Comparison of ENCODE assay signal across 10 mouse cellular contexts in the genomic region with DNA sequence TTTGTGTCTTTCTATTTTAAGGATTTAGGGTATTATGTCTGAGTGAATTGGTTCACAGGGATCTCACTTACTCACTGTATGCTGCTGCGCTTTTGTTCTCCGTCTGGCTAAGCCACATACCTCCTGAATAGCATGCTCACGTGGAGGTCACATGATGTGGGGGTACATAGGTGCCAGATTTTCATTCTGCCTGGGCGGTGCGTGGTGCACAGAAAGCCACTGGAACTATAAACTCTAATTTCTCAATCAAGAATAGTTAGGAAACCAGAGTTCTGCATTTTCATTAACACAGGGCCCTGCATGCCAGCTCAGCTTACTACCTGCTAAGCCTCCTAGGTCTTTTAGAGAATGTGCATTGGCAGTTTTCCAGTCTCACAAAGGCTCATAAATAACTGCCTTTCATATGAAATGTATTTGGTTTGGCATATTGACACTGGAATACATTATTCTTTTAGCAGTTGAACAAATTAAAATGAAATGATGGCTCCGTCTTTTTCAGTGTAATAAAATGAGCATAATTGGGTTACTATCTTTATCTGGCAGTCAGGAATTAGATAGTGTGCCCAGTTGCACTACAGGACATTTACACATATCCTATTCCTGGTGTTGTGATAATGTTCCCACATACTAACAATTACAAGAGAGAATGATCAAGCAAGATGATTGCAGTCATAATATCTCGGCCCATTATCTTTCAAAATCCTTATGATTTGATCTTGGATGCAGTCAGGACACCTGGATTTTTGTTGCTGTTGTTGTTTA.
DNase-seq lines count a peak whose midpoint lies in the region; ATAC-seq lines count a peak whose summit lies in the region.
"Had no signal": no experiment of that assay in that cellular context is flagged by ENCODE, and none has a peak within 500 bp of the region (broad histone marks: within the 10 kb centered on the region; RNA-seq: fewer than 3 reads in every experiment).

No protein-coding gene starts in this region.

- H3K4me2 ChIP-seq in limb, embryonic 12.5 days, result no peak overlapping the region
- no peak overlapping the region; the same call in 1 of the 2 replicates for H3K4me2 ChIP-seq in forebrain, embryonic 12.5 days
- no peak overlapping the region for H3K4me2 ChIP-seq in midbrain, embryonic 16.5 days (ENCODE audit: low read length)
- H3K4me2 ChIP-seq: heart, embryonic 11.5 days; liver, embryonic 12.5 days had no signal

- H3K9ac ChIP-seq in limb, embryonic 12.5 days (replicated peaks), result no peak overlapping the region
- no peak overlapping the region for H3K9ac ChIP-seq in forebrain, embryonic 12.5 days
- H3K9ac ChIP-seq in midbrain, embryonic 16.5 days (ENCODE audit: low read depth, low read length), result no peak overlapping the region
- H3K9ac ChIP-seq: liver, embryonic 12.5 days had no signal

- no peaks in the 10 kb centered on the region for H3K9me3 ChIP-seq in limb, embryonic 12.5 days
- H3K9me3 ChIP-seq in limb, embryonic 10.5 days (replicated peaks), result no peaks in the 10 kb centered on the region
- no peaks in the 10 kb centered on the region for H3K9me3 ChIP-seq in forebrain, embryonic 12.5 days
- H3K9me3 ChIP-seq in midbrain, embryonic 16.5 days (replicated peaks; ENCODE audit: control insufficient read depth, low read length, poor library complexity, severe bottlenecking), result no peaks in the 10 kb centered on the region
- H3K9me3 ChIP-seq: liver, embryonic 12.5 days had no signal

- 0 out of 2 replicates have a peak overlapping the region, but pooled peaks have one; percentile 56 for H3K27ac ChIP-seq in limb, embryonic 12.5 days
- H3K27ac ChIP-seq in limb, embryonic 10.5 days, result no peak overlapping the region
- 0 out of 2 replicates have a peak overlapping the region, but pooled peaks have one; percentile 25 for H3K27ac ChIP-seq in forebrain, embryonic 12.5 days
- H3K27ac ChIP-seq in midbrain, embryonic 16.5 days (ENCODE audit: low read length), result no peak overlapping the region
- H3K27ac ChIP-seq: liver, embryonic 12.5 days had no signal

- no peak overlapping the region for H3K4me3 ChIP-seq in limb, embryonic 12.5 days (replicated peaks)
- no peak overlapping the region for H3K4me3 ChIP-seq in limb, embryonic 10.5 days
- no peak overlapping the region for H3K4me3 ChIP-seq in forebrain, embryonic 12.5 days (replicated peaks)
- H3K4me3 ChIP-seq in midbrain, embryonic 16.5 days (ENCODE audit: low read depth, low read length), result no peak overlapping the region
- H3K4me3 ChIP-seq: liver, embryonic 12.5 days had no signal

- peak; percentile 92 for ATAC-seq in limb, embryonic 12.5 days (ENCODE audit: insufficient number of reproducible peaks, insufficient read depth, low FRiP score, low TSS enrichment, low read depth)
- ATAC-seq in forebrain, embryonic 12.5 days (ENCODE audit: low FRiP score), result peak; percentile 87; the same call in 1 of the 2 replicates
- peak; percentile 88 for ATAC-seq in midbrain, embryonic 16.5 days
- ATAC-seq: liver, embryonic 12.5 days had no signal

- peaks cover 17% of the 10 kb centered on the region for H3K4me1 ChIP-seq in limb, embryonic 12.5 days (replicated peaks)
- peaks cover 9% of the 10 kb centered on the region for H3K4me1 ChIP-seq in limb, embryonic 10.5 days
- H3K4me1 ChIP-seq in forebrain, embryonic 12.5 days, result peaks cover 25% of the 10 kb centered on the region
- peaks cover 5% of the 10 kb centered on the region for H3K4me1 ChIP-seq in midbrain, embryonic 16.5 days (ENCODE audit: control insufficient read depth, insufficient read depth, low read length)
- H3K4me1 ChIP-seq: liver, embryonic 12.5 days had no signal

- H3K36me3 ChIP-seq in limb, embryonic 12.5 days, result no peaks in the 10 kb centered on the region
- H3K36me3 ChIP-seq in limb, embryonic 10.5 days, result no peaks in the 10 kb centered on the region
- no peaks in the 10 kb centered on the region for H3K36me3 ChIP-seq in forebrain, embryonic 12.5 days (replicated peaks)
- H3K36me3 ChIP-seq in midbrain, embryonic 16.5 days (ENCODE audit: control insufficient read depth, insufficient read depth, low read length), result no peaks in the 10 kb centered on the region
- H3K36me3 ChIP-seq: liver, embryonic 12.5 days had no signal

- 49% methylated on average over 7 of the region's 7 CpGs for WGBS in limb, embryonic 12.5 days
- WGBS in limb, embryonic 10.5 days, result 92% methylated on average over 7 of the region's 7 CpGs
- 31% methylated on average over 7 of the region's 7 CpGs for WGBS in forebrain, embryonic 12.5 days
- WGBS in midbrain, embryonic 16.5 days, result 30% methylated on average over 7 of the region's 7 CpGs

- H3K27me3 ChIP-seq in limb, embryonic 12.5 days, result no peaks in the 10 kb centered on the region
- H3K27me3 ChIP-seq in limb, embryonic 10.5 days (ENCODE audit: low read depth, poor library complexity, severe bottlenecking), result no peaks in the 10 kb centered on the region
- no peaks in the 10 kb centered on the region for H3K27me3 ChIP-seq in forebrain, embryonic 12.5 days
- H3K27me3 ChIP-seq in midbrain, embryonic 16.5 days (ENCODE audit: control insufficient read depth, insufficient read depth, low read depth, low read length), result no peaks in the 10 kb centered on the region
- H3K27me3 ChIP-seq: liver, embryonic 12.5 days had no signal

- peak; percentile 3 to 5 for DNase-seq in cerebellum, postnatal 36 days
- no peak for DNase-seq in cerebellum, adult 18-20 months
- DNase-seq in limb, embryonic 10.5 days (ENCODE audit: low spot score), result no peak
- no peak for DNase-seq in adrenal gland, adult 18-20 months (ENCODE audit: low spot score in 2 of 2)
- DNase-seq in frontal cortex, postnatal 36 days (ENCODE audit: low spot score in 2 of 2), result no peak

Comparison
In these comparisons a context has a peak if more than half of its experiments do, and no peak if none do; other contexts are left out.
1. DNase-seq: peak in cerebellum, postnatal 36 days (2 of 2); none in cerebellum, adult 18-20 months (0 of 2), limb, embryonic 10.5 days (single experiment), adrenal gland, adult 18-20 months (0 of 2) and frontal cortex, postnatal 36 days (0 of 2).
2. H3K27ac ChIP-seq: peak in limb, embryonic 12.5 days (single experiment) and forebrain, embryonic 12.5 days (single experiment); none in limb, embryonic 10.5 days (single experiment) and midbrain, embryonic 16.5 days (single experiment).
3. Peak in every context shown above with its lines, with median percentiles within 50 percentile points of each other: ATAC-seq.